ENCODE assay signal across 9 mouse cellular contexts in genomic region chr14:31384366-31385323, GRCm38 (mm10). TPM values are rescaled to one million over a fixed set of nuclear protein-coding genes. Genes with fewer than 3 reads are reported as not detected.
DNase-seq lines count a peak whose midpoint lies in the region; ATAC-seq and TF ChIP-seq lines count a peak whose summit lies in the region.
"Had no signal": no experiment of that assay in that cellular context is flagged by ENCODE, and none has a peak within 500 bp of the region (broad histone marks: within the 10 kb centered on the region; RNA-seq: fewer than 3 reads in every experiment).

No protein-coding gene starts in this region.

- intact Hi-C loops in gastrocnemius, adult 2 months (cut with DNase I) = loop anchor here (1.0 to 5.0 kb wide), 2 partner anchors 17 to 703 kb away; partner anchors contain the start of genes Dph3 and Oxnad1

- no peak for TF ChIP-seq CTCF in gastrocnemius, adult 2 months (IDR thresholded peaks at IDR 0.05)

- H3K4me2 ChIP-seq in kidney, embryonic 15.5 days = no peak overlapping the region
- H3K4me2 ChIP-seq: liver, embryonic 13.5 days had no signal

- H3K27me3 ChIP-seq in kidney, embryonic 15.5 days = no peaks in the 10 kb centered on the region
- H3K27me3 ChIP-seq: liver, embryonic 13.5 days had no signal

- WGBS in kidney, embryonic 15.5 days = 60% methylated on average over 13 of the region's 13 CpGs

- peak; percentile 65 for DNase-seq in gastrocnemius, adult 2 months
- DNase-seq in gastrocnemius, postnatal 25 days = no peak
- DNase-seq in MN1 (ENCODE audit: low spot score) = peak; percentile 30
- peak; percentile 68 to 72 for DNase-seq in cerebellum, postnatal 36 days
- DNase-seq in embryo, embryonic 9.5 days (ENCODE audit: extremely low spot score) = no peak
- DNase-seq in spleen, postnatal 10 days (ENCODE audit: low spot score in 2 of 2) = no peak
- DNase-seq in testis, postnatal 14 days (ENCODE audit: low spot score) = no peak
- DNase-seq: liver, embryonic 13.5 days had no signal

- peak overlapping the region; percentile 96 for H3K27ac ChIP-seq in gastrocnemius, adult 2 months
- H3K27ac ChIP-seq in kidney, embryonic 15.5 days = peak overlapping the region; percentile 84

- peaks cover 13% of the 10 kb centered on the region for H3K36me3 ChIP-seq in kidney, embryonic 15.5 days
- H3K36me3 ChIP-seq: liver, embryonic 13.5 days had no signal

- ATAC-seq in kidney, embryonic 15.5 days (replicated peaks; ENCODE audit: low FRiP score) = 0 out of 2 replicates have a peak, but pooled peaks have one; percentile 10

- peaks cover 41% of the 10 kb centered on the region for H3K4me1 ChIP-seq in kidney, embryonic 15.5 days

- peak overlapping the region; percentile 5; the same call in 1 of the 2 replicates for H3K4me3 ChIP-seq in gastrocnemius, adult 2 months
- H3K4me3 ChIP-seq in kidney, embryonic 15.5 days (replicated peaks) = no peak overlapping the region
- H3K4me3 ChIP-seq: liver, embryonic 13.5 days had no signal

- H3K9ac ChIP-seq in kidney, embryonic 15.5 days = no peak overlapping the region
- H3K9ac ChIP-seq: liver, embryonic 13.5 days had no signal

- H3K9me3 ChIP-seq in kidney, embryonic 15.5 days (replicated peaks) = no peaks in the 10 kb centered on the region
- H3K9me3 ChIP-seq: liver, embryonic 13.5 days had no signal

RNA-seq across cellular contexts. Expression of gene Capn7, which starts 48.2 kb away (rescaled TPM):
- 10 to 100 TPM; 29.4 to 33.6 TPM for total RNA-seq in gastrocnemius, adult 2 months (2021)
- 10 to 100 TPM; 28.4 to 29.3 TPM for total RNA-seq in gastrocnemius, postnatal 25 days (2021)
- 43.6 and 44.4 TPM in 2 replicates for polyA plus RNA-seq in kidney, embryonic 15.5 days (2015; fragmentation: Nextera tagmentation; extraction: Ambion mirVana)

RNA-seq across cellular contexts. Expression of gene Sh3bp5, which starts 51.2 kb away (rescaled TPM):
- total RNA-seq in gastrocnemius, adult 2 months (2021) = 10 to 100 TPM; 55.1 to 58.5 TPM
- total RNA-seq in gastrocnemius, postnatal 25 days (2021) = 10 to 100 TPM; 33.9 to 46.8 TPM
- polyA plus RNA-seq in kidney, embryonic 15.5 days (2015; fragmentation: Nextera tagmentation; extraction: Ambion mirVana) = 30.2 and 33.1 TPM in 2 replicates

Comparison
In these comparisons a context has a peak if more than half of its experiments do, and no peak if none do; other contexts are left out.
1. DNase-seq: peak in gastrocnemius, adult 2 months (single experiment), MN1 (single experiment) and cerebellum, postnatal 36 days (2 of 2); none in gastrocnemius, postnatal 25 days (single experiment), embryo, embryonic 9.5 days (single experiment), spleen, postnatal 10 days (0 of 2) and testis, postnatal 14 days (single experiment).